Mouse (Mus musculus) small intestine, adult 2 months (tissue): ENCODE measurements around the gene Slamf1.

Experiments used
- CTCF ChIP-seq: fragments of 200-500 bp; IDR thresholded peaks from 2 replicates; pipeline ENCODE4 v1.5.1; 2012; ENCODE audit warnings: low read depth, mild to moderate bottlenecking, control low read depth, inconsistent platforms, low read length, moderate library complexity, mixed read lengths; ENCODE audit not compliant: insufficient replicate concordance, insufficient read length; ENCODE audit errors: extremely low read depth
- POLR2A ChIP-seq: fragments of 200-500 bp; IDR thresholded peaks from 2 replicates; pipeline ENCODE4 v1.6.1; 2012; ENCODE audit warnings: low read depth, mild to moderate bottlenecking, control low read depth, inconsistent platforms, low read length, moderate library complexity

DNA sequence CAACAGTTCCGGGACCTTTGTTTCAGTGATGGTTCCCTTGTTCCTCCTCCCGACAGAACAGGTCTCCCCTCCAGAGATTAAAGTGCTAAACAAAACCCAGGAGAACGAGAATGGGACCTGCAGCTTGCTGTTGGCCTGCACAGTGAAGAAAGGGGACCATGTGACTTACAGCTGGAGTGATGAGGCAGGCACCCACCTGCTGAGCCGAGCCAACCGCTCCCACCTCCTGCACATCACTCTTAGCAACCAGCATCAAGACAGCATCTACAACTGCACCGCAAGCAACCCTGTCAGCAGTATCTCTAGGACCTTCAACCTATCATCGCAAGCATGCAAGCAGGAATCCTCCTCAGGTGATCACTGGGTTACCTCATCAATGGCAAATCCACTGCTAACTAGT is 10.1 kb downstream of the Slamf1 start:
- TF ChIP-seq CTCF (no peak), POLR2A (no peak)
